Mouse (Mus musculus): ENCODE results near the gene Sdk1. TPM values are rescaled to one million over a fixed set of nuclear protein-coding genes. Genes with fewer than 3 reads are reported as not detected.

Sdk1 gene
- polyA plus RNA-seq, 1 experiment = 4.0 TPM

- no peak overlapping the region for H3K27ac ChIP-seq (ENCODE audit: control insufficient read depth, insufficient read depth, low read depth, low read length)
- TF ChIP-seq POLR2A (IDR thresholded peaks at IDR 0.05; ENCODE audit: control insufficient read depth, low read depth, low read length) (no peak), CTCF (IDR thresholded peaks at IDR 0.05; ENCODE audit: control insufficient read depth, insufficient read depth, insufficient replicate concordance, low read depth, low read length) (no peak)
- no peak overlapping the region for H3K4me3 ChIP-seq (ENCODE audit: control insufficient read depth, low read depth, low read length)
- no peaks in the 10 kb centered on the region for H3K36me3 ChIP-seq (ENCODE audit: control insufficient read depth, insufficient read depth, low read length)
- H3K4me1 ChIP-seq (ENCODE audit: control insufficient read depth, insufficient read depth, low read length) = no peaks in the 10 kb centered on the region
- H3K27me3 ChIP-seq (ENCODE audit: control insufficient read depth, insufficient read depth, low read length) = no peaks in the 10 kb centered on the region
These were observed 632.5 kb downstream of the Sdk1 start for GRCm38 (mm10) chr5:141873751-141874150.

- Histone ChIP-seq H3K36me3 (ENCODE audit: control insufficient read depth, insufficient read depth, low read length) (no peaks in the 10 kb centered on the region), H3K4me3 (ENCODE audit: control insufficient read depth, low read depth, low read length) (no peak overlapping the region), H3K4me1 (ENCODE audit: control insufficient read depth, insufficient read depth, low read length) (no peaks in the 10 kb centered on the region), H3K27ac (ENCODE audit: control insufficient read depth, insufficient read depth, low read depth, low read length) (no peak overlapping the region), H3K27me3 (ENCODE audit: control insufficient read depth, insufficient read depth, low read length) (no peaks in the 10 kb centered on the region)
- no peak for TF ChIP-seq POLR2A (IDR thresholded peaks at IDR 0.05; ENCODE audit: control insufficient read depth, low read depth, low read length)
- TF ChIP-seq CTCF (IDR thresholded peaks at IDR 0.05; ENCODE audit: control insufficient read depth, insufficient read depth, insufficient replicate concordance, low read depth, low read length) = no peak
These were observed 639.4 kb downstream of the Sdk1 start for GRCm38 (mm10) chr5:141880661-141881060.

- H3K36me3 ChIP-seq (ENCODE audit: control insufficient read depth, insufficient read depth, low read length) = no peaks in the 10 kb centered on the region
- no peak overlapping the region for H3K4me3 ChIP-seq (ENCODE audit: control insufficient read depth, low read depth, low read length)
- H3K27me3 ChIP-seq (ENCODE audit: control insufficient read depth, insufficient read depth, low read length) = no peaks in the 10 kb centered on the region
- TF ChIP-seq CTCF (IDR thresholded peaks at IDR 0.05; ENCODE audit: control insufficient read depth, insufficient read depth, insufficient replicate concordance, low read depth, low read length) (no peak), POLR2A (IDR thresholded peaks at IDR 0.05; ENCODE audit: control insufficient read depth, low read depth, low read length) (no peak)
- no peaks in the 10 kb centered on the region for H3K4me1 ChIP-seq (ENCODE audit: control insufficient read depth, insufficient read depth, low read length)
- no peak overlapping the region for H3K27ac ChIP-seq (ENCODE audit: control insufficient read depth, insufficient read depth, low read depth, low read length)
These were observed 642.9 kb downstream of the Sdk1 start for GRCm38 (mm10) chr5:141884111-141884647.

GRCm38 (mm10) chr5:141886006-141886405, 644.7 kb downstream of the Sdk1 start:
- Histone ChIP-seq H3K4me1 (ENCODE audit: control insufficient read depth, insufficient read depth, low read length) (no peaks in the 10 kb centered on the region), H3K27ac (ENCODE audit: control insufficient read depth, insufficient read depth, low read depth, low read length) (no peak overlapping the region), H3K4me3 (ENCODE audit: control insufficient read depth, low read depth, low read length) (no peak overlapping the region), H3K27me3 (ENCODE audit: control insufficient read depth, insufficient read depth, low read length) (no peaks in the 10 kb centered on the region), H3K36me3 (ENCODE audit: control insufficient read depth, insufficient read depth, low read length) (no peaks in the 10 kb centered on the region)
- TF ChIP-seq CTCF (IDR thresholded peaks at IDR 0.05; ENCODE audit: control insufficient read depth, insufficient read depth, insufficient replicate concordance, low read depth, low read length) (no peak), POLR2A (IDR thresholded peaks at IDR 0.05; ENCODE audit: control insufficient read depth, low read depth, low read length) (no peak)

GRCm38 (mm10) chr5:141889766-141890165, 648.5 kb downstream of the Sdk1 start:
- H3K4me3 ChIP-seq (ENCODE audit: control insufficient read depth, low read depth, low read length) = no peak overlapping the region
- H3K4me1 ChIP-seq (ENCODE audit: control insufficient read depth, insufficient read depth, low read length) = no peaks in the 10 kb centered on the region
- TF ChIP-seq CTCF (IDR thresholded peaks at IDR 0.05; ENCODE audit: control insufficient read depth, insufficient read depth, insufficient replicate concordance, low read depth, low read length) = no peak
- no peak for TF ChIP-seq POLR2A (IDR thresholded peaks at IDR 0.05; ENCODE audit: control insufficient read depth, low read depth, low read length)
- no peaks in the 10 kb centered on the region for H3K36me3 ChIP-seq (ENCODE audit: control insufficient read depth, insufficient read depth, low read length)
- H3K27ac ChIP-seq (ENCODE audit: control insufficient read depth, insufficient read depth, low read depth, low read length) = no peak overlapping the region
- no peaks in the 10 kb centered on the region for H3K27me3 ChIP-seq (ENCODE audit: control insufficient read depth, insufficient read depth, low read length)

GRCm38 (mm10) chr5:141896402-141896801, 655.1 kb downstream of the Sdk1 start:
- TF ChIP-seq POLR2A (IDR thresholded peaks at IDR 0.05; ENCODE audit: control insufficient read depth, low read depth, low read length) (no peak), CTCF (IDR thresholded peaks at IDR 0.05; ENCODE audit: control insufficient read depth, insufficient read depth, insufficient replicate concordance, low read depth, low read length) (no peak)
- Histone ChIP-seq H3K27me3 (ENCODE audit: control insufficient read depth, insufficient read depth, low read length) (no peaks in the 10 kb centered on the region), H3K4me1 (ENCODE audit: control insufficient read depth, insufficient read depth, low read length) (no peaks in the 10 kb centered on the region), H3K36me3 (ENCODE audit: control insufficient read depth, insufficient read depth, low read length) (no peaks in the 10 kb centered on the region), H3K27ac (ENCODE audit: control insufficient read depth, insufficient read depth, low read depth, low read length) (no peak overlapping the region), H3K4me3 (ENCODE audit: control insufficient read depth, low read depth, low read length) (no peak overlapping the region)

- H3K27me3 ChIP-seq (ENCODE audit: control insufficient read depth, insufficient read depth, low read length) = no peaks in the 10 kb centered on the region
- H3K36me3 ChIP-seq (ENCODE audit: control insufficient read depth, insufficient read depth, low read length) = no peaks in the 10 kb centered on the region
- no peaks in the 10 kb centered on the region; the same call in 1 of the 2 replicates for H3K4me1 ChIP-seq (ENCODE audit: control insufficient read depth, insufficient read depth, low read length)
- H3K27ac ChIP-seq (ENCODE audit: control insufficient read depth, insufficient read depth, low read depth, low read length) = no peak overlapping the region
- no peak overlapping the region for H3K4me3 ChIP-seq (ENCODE audit: control insufficient read depth, low read depth, low read length)
- TF ChIP-seq POLR2A (IDR thresholded peaks at IDR 0.05; ENCODE audit: control insufficient read depth, low read depth, low read length) (no peak), CTCF (IDR thresholded peaks at IDR 0.05; ENCODE audit: control insufficient read depth, insufficient read depth, insufficient replicate concordance, low read depth, low read length) (no peak)
These were observed 656.2 kb downstream of the Sdk1 start for GRCm38 (mm10) chr5:141897481-141897880.

Data from testis, adult 2 months (tissue).